Mouse (Mus musculus) G1E (cell line): Measurements from ENCODE around the gene Eif4a2.

Source experiments
- CTCF ChIP-seq: IDR thresholded peaks from 2 replicates; pipeline ENCODE4 v1.5.1; 2012; ENCODE audit warnings: low read depth, low read length, inconsistent platforms, mixed read lengths
- POLR2AphosphoS5 ChIP-seq: IDR thresholded peaks from 2 replicates; pipeline ENCODE4 v1.6.1; 2012; ENCODE audit warnings: low read depth, low read length, inconsistent platforms; ENCODE audit not compliant: insufficient replicate concordance
- TAL1 ChIP-seq: conservative IDR thresholded peaks from 2 replicates; pipeline ENCODE4 v1.6.1; 2012; ENCODE audit warnings: low read depth, low read length, inconsistent platforms, mixed read lengths

DNA sequence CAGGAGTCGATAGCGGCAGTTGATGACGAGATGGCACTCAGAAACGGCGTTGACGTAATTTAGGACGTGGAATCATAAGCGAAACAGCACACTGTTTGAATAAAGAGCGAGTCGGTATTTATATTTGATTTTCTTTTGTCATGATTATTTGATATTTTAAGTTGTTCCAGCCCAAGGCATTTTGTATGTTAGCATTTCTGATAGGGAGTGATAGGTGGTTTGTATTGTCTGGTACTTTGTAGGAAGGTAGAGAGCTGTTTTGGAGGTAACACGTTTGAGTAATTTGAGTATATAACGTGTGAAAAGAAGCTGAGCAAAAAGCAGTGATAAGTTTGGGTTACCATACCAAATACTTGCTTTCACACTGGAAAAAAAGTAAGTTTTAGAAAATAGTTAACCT lies 5.1 kb downstream of the Eif4a2 start:
- no peak for TF ChIP-seq CTCF
- no peak for TF ChIP-seq POLR2AphosphoS5
- TF ChIP-seq TAL1: no peak
